Mouse (Mus musculus): ENCODE results near the gene Map2k5. TPM values are rescaled to one million over a fixed set of nuclear protein-coding genes. Genes with fewer than 3 reads are reported as not detected.

Map2k5 gene
- polyA plus RNA-seq, 1 experiment from 2014 or later = 39.3 TPM

- Histone ChIP-seq H3K4me3 (peak overlapping the region; percentile 0; the same call in 1 of the 2 replicates), H3K27ac (no peak overlapping the region), H3K36me3 (no peaks in the 10 kb centered on the region), H3K4me1 (replicated peaks) (peaks cover 61% of the 10 kb centered on the region), H3K9me3 (no peaks in the 10 kb centered on the region), H3K27me3 (ENCODE audit: insufficient read depth, poor library complexity, severe bottlenecking) (peaks cover 87% of the 10 kb centered on the region)
- 1% methylated on average over 19 of the region's 19 CpGs for WGBS
- DNase-seq (ENCODE audit: low spot score) = peak; percentile 42
These were observed 240.7 kb downstream of the Map2k5 start for GRCm38 (mm10) chr9:63136756-63137614.

GRCm38 (mm10) chr9:63136241-63136640 lies 241.5 kb downstream of the Map2k5 start:
- peaks cover 65% of the 10 kb centered on the region for H3K4me1 ChIP-seq (replicated peaks)
- peak; percentile 28 for DNase-seq (ENCODE audit: low spot score)

GRCm38 (mm10) chr9:63135801-63136200 lies 241.9 kb downstream of the Map2k5 start:
- Histone ChIP-seq H3K9me3 (no peaks in the 10 kb centered on the region), H3K27ac (no peak overlapping the region), H3K36me3 (no peaks in the 10 kb centered on the region), H3K4me3 (peak overlapping the region; percentile 36), H3K4me1 (replicated peaks) (peaks cover 65% of the 10 kb centered on the region), H3K27me3 (ENCODE audit: insufficient read depth, poor library complexity, severe bottlenecking) (peaks cover 84% of the 10 kb centered on the region)
- peak; percentile 59 for DNase-seq (ENCODE audit: low spot score)
- under 1% methylated on average over 16 of the region's 16 CpGs for WGBS

More at GRCm38 (mm10) chr9:63136241-63136640, 241.5 kb downstream of the Map2k5 start:
- no peaks in the 10 kb centered on the region for H3K9me3 ChIP-seq
- no peak overlapping the region for H3K27ac ChIP-seq
- WGBS = 4% methylated on average over 8 of the region's 8 CpGs
- H3K4me3 ChIP-seq = 0 out of 2 replicates have a peak overlapping the region, but pooled peaks have one; percentile 0
- H3K27me3 ChIP-seq (ENCODE audit: insufficient read depth, poor library complexity, severe bottlenecking) = peaks cover 84% of the 10 kb centered on the region
- no peaks in the 10 kb centered on the region for H3K36me3 ChIP-seq

GRCm38 (mm10) chr9:63135356-63135755 lies 242.3 kb downstream of the Map2k5 start:
- no peaks in the 10 kb centered on the region for H3K9me3 ChIP-seq
- H3K4me1 ChIP-seq (replicated peaks) = peaks cover 65% of the 10 kb centered on the region
- 3% methylated on average over 11 of the region's 11 CpGs for WGBS
- peaks cover 84% of the 10 kb centered on the region for H3K27me3 ChIP-seq (ENCODE audit: insufficient read depth, poor library complexity, severe bottlenecking)
- H3K4me3 ChIP-seq = peak overlapping the region; percentile 36; the same call in 1 of the 2 replicates
- no peak overlapping the region for H3K27ac ChIP-seq
- H3K36me3 ChIP-seq = no peaks in the 10 kb centered on the region
- DNase-seq (ENCODE audit: low spot score) = no peak

- 17% methylated on average over 6 of the region's 6 CpGs for WGBS
- Histone ChIP-seq H3K36me3 (no peaks in the 10 kb centered on the region), H3K4me3 (peak overlapping the region; percentile 74), H3K27ac (no peak overlapping the region), H3K9me3 (no peaks in the 10 kb centered on the region), H3K27me3 (ENCODE audit: insufficient read depth, poor library complexity, severe bottlenecking) (peaks cover 72% of the 10 kb centered on the region), H3K4me1 (replicated peaks) (peaks cover 59% of the 10 kb centered on the region)
- no peak for DNase-seq (ENCODE audit: low spot score)
These were observed 244.0 kb downstream of the Map2k5 start for GRCm38 (mm10) chr9:63133659-63134058.

GRCm38 (mm10) chr9:63132673-63133601 lies 244.8 kb downstream of the Map2k5 start:
- under 1% methylated on average over 48 of the region's 48 CpGs for WGBS
- Histone ChIP-seq H3K36me3 (no peaks in the 10 kb centered on the region), H3K4me1 (replicated peaks) (peaks cover 53% of the 10 kb centered on the region), H3K9me3 (no peaks in the 10 kb centered on the region), H3K27me3 (ENCODE audit: insufficient read depth, poor library complexity, severe bottlenecking) (peaks cover 65% of the 10 kb centered on the region), H3K27ac (peak overlapping the region; percentile 87), H3K4me3 (peak overlapping the region; percentile 74)
- DNase-seq (ENCODE audit: low spot score) = peak; percentile 95

- Histone ChIP-seq H3K27ac (peak overlapping the region; percentile 87), H3K4me3 (peak overlapping the region; percentile 74), H3K36me3 (no peaks in the 10 kb centered on the region), H3K9me3 (no peaks in the 10 kb centered on the region), H3K4me1 (replicated peaks) (peaks cover 45% of the 10 kb centered on the region), H3K27me3 (ENCODE audit: insufficient read depth, poor library complexity, severe bottlenecking) (peaks cover 57% of the 10 kb centered on the region)
- peak; percentile 61 for DNase-seq (ENCODE audit: low spot score)
- WGBS = under 1% methylated on average over 28 of the region's 28 CpGs
These were observed 245.6 kb downstream of the Map2k5 start for GRCm38 (mm10) chr9:63131957-63132602.

- Histone ChIP-seq H3K4me1 (replicated peaks) (peaks cover 25% of the 10 kb centered on the region), H3K36me3 (no peaks in the 10 kb centered on the region), H3K27me3 (ENCODE audit: insufficient read depth, poor library complexity, severe bottlenecking) (peaks cover 37% of the 10 kb centered on the region), H3K27ac (no peak overlapping the region), H3K4me3 (no peak overlapping the region), H3K9me3 (no peaks in the 10 kb centered on the region)
- 82% methylated on average over 8 of the region's 8 CpGs for WGBS
- DNase-seq (ENCODE audit: low spot score) = no peak
These were observed 248.1 kb downstream of the Map2k5 start for GRCm38 (mm10) chr9:63129641-63130041.

- 55% methylated on average over 9 of the region's 9 CpGs for WGBS
- DNase-seq (ENCODE audit: low spot score) = no peak
- Histone ChIP-seq H3K27me3 (ENCODE audit: insufficient read depth, poor library complexity, severe bottlenecking) (peaks cover 11% of the 10 kb centered on the region), H3K4me1 (replicated peaks) (peaks cover 7% of the 10 kb centered on the region; the same call in 1 of the 2 replicates), H3K9me3 (no peaks in the 10 kb centered on the region), H3K36me3 (no peaks in the 10 kb centered on the region), H3K4me3 (peak overlapping the region; percentile 59; the same call in 1 of the 2 replicates), H3K27ac (no peak overlapping the region)
These were observed 253.2 kb downstream of the Map2k5 start for GRCm38 (mm10) chr9:63124512-63124911.

GRCm38 (mm10) chr9:63123451-63124438 lies 254.0 kb downstream of the Map2k5 start:
- Histone ChIP-seq H3K9me3 (no peaks in the 10 kb centered on the region), H3K4me3 (peak overlapping the region; percentile 59), H3K36me3 (no peaks in the 10 kb centered on the region), H3K4me1 (replicated peaks) (peaks cover 7% of the 10 kb centered on the region; the same call in 1 of the 2 replicates), H3K27ac (peak overlapping the region; percentile 86), H3K27me3 (ENCODE audit: insufficient read depth, poor library complexity, severe bottlenecking) (peaks cover 11% of the 10 kb centered on the region)
- peak; percentile 93 for DNase-seq (ENCODE audit: low spot score)
- 7% methylated on average over 30 of the region's 30 CpGs for WGBS

- Histone ChIP-seq H3K36me3 (no peaks in the 10 kb centered on the region), H3K4me3 (no peak overlapping the region), H3K9me3 (no peaks in the 10 kb centered on the region), H3K27me3 (ENCODE audit: insufficient read depth, poor library complexity, severe bottlenecking) (peaks cover 11% of the 10 kb centered on the region), H3K4me1 (replicated peaks) (peaks cover 7% of the 10 kb centered on the region; the same call in 1 of the 2 replicates), H3K27ac (no peak overlapping the region)
- DNase-seq (ENCODE audit: low spot score) = no peak
- 51% methylated on average over 8 of the region's 8 CpGs for WGBS
These were observed 255.4 kb downstream of the Map2k5 start for GRCm38 (mm10) chr9:63122161-63122833.

All from hindbrain, embryonic 10.5 days (tissue).